Mouse (Mus musculus): ENCODE measurements around the gene Mapk6.

- TF ChIP-seq E2F4 (IDR thresholded peaks at IDR 0.05; ENCODE audit: borderline replicate concordance, low read depth, low read length), result no peak
- no peak for TF ChIP-seq CTCF (IDR thresholded peaks at IDR 0.05 in 2 of 3, conservative IDR thresholded peaks at IDR 0.05 in 1 of 3; ENCODE audit: control insufficient read depth in 1 of 3, insufficient read depth in 1 of 3, low read depth in 2 of 3, low read length in 3 of 3, poor library complexity in 1 of 3, severe bottlenecking in 1 of 3)
- TF ChIP-seq POLR2A (IDR thresholded peaks at IDR 0.05; ENCODE audit: control insufficient read depth in 1 of 2, insufficient read depth in 1 of 2, low read depth in 1 of 2, low read length in 2 of 2, poor library complexity in 1 of 2), result no peak
- no peak for TF ChIP-seq RAD21 (IDR thresholded peaks at IDR 0.05; ENCODE audit: low read depth, low read length)
- no peak for TF ChIP-seq SIN3A (IDR thresholded peaks at IDR 0.05; ENCODE audit: low read length)
- no peak for TF ChIP-seq UBTF (IDR thresholded peaks at IDR 0.05; ENCODE audit: borderline replicate concordance, insufficient read depth, low read depth, low read length)
- no peak for TF ChIP-seq SMC3 (IDR thresholded peaks at IDR 0.05; ENCODE audit: low read depth, low read length)
- no peak for TF ChIP-seq CHD2 (IDR thresholded peaks at IDR 0.05; ENCODE audit: low read length)
- TF ChIP-seq ETS1 (IDR thresholded peaks at IDR 0.05; ENCODE audit: low read depth, low read length), result no peak
Observed at GRCm38 (mm10) chr9:75382825-75383224, 27.0 kb downstream of the Mapk6 start.
